In genomic region chr19:40637091-40637490, GRCm38 (mm10) we compare ENCODE assay signal across 9 mouse cellular contexts. TPM values are rescaled to one million over a fixed set of nuclear protein-coding genes. Genes with fewer than 3 reads are reported as not detected.
A peak's percentile ranks its signal among the peaks of the same experiment; 100 is the strongest.
DNase-seq lines count a peak whose midpoint lies in the region; ATAC-seq lines count a peak whose summit lies in the region.
"Had no signal": no experiment of that assay in that cellular context is flagged by ENCODE, and none has a peak within 500 bp of the region (broad histone marks: within the 10 kb centered on the region; RNA-seq: fewer than 3 reads in every experiment).

No protein-coding gene starts in this region.

- H3K27me3 ChIP-seq in lung, embryonic 16.5 days (ENCODE audit: control insufficient read depth, insufficient read depth, low read depth, low read length) = no peaks in the 10 kb centered on the region
- H3K27me3 ChIP-seq in hindbrain, embryonic 11.5 days (ENCODE audit: control insufficient read depth, insufficient read depth, low read length) = no peaks in the 10 kb centered on the region
- H3K27me3 ChIP-seq: embryonic facial prominence, embryonic 13.5 days; liver, embryonic 15.5 days had no signal

- H3K9ac ChIP-seq in lung, embryonic 16.5 days (ENCODE audit: low read length) = no peak overlapping the region
- no peak overlapping the region for H3K9ac ChIP-seq in hindbrain, embryonic 11.5 days (ENCODE audit: low read depth, low read length)
- H3K9ac ChIP-seq: embryonic facial prominence, embryonic 13.5 days; liver, embryonic 15.5 days had no signal

- no peaks in the 10 kb centered on the region for H3K36me3 ChIP-seq in lung, embryonic 16.5 days (ENCODE audit: control insufficient read depth, insufficient read depth, low read length)
- no peaks in the 10 kb centered on the region for H3K36me3 ChIP-seq in hindbrain, embryonic 11.5 days (ENCODE audit: control insufficient read depth, insufficient read depth, low read length)
- H3K36me3 ChIP-seq: embryonic facial prominence, embryonic 13.5 days; liver, embryonic 15.5 days had no signal

- peak; percentile 11 for DNase-seq in R1 (ENCODE audit: low read depth, low spot score)
- DNase-seq in kidney, adult 18-20 months = peak; percentile 42
- no peak for DNase-seq in hindbrain, embryonic 11.5 days (ENCODE audit: low spot score)
- DNase-seq in thymus, postnatal 0 days (ENCODE audit: low spot score) = no peak
- DNase-seq in right cerebral cortex, postnatal 14 days = no peak

- 32% methylated on average over 4 of the region's 4 CpGs for WGBS in lung, embryonic 16.5 days
- 75% methylated on average over 4 of the region's 4 CpGs for WGBS in hindbrain, embryonic 11.5 days

- peaks cover 3% of the 10 kb centered on the region; the same call in 1 of the 2 replicates for H3K4me1 ChIP-seq in brown adipose tissue, adult 24 weeks (ENCODE audit: control insufficient read depth, insufficient read depth, insufficient read length, low read length)
- no peaks in the 10 kb centered on the region; the same call in 1 of the 2 replicates for H3K4me1 ChIP-seq in lung, embryonic 16.5 days (replicated peaks; ENCODE audit: control insufficient read depth, insufficient read depth, low read length)
- no peaks in the 10 kb centered on the region for H3K4me1 ChIP-seq in hindbrain, embryonic 11.5 days (replicated peaks; ENCODE audit: control insufficient read depth, insufficient read depth, low read length)
- H3K4me1 ChIP-seq: embryonic facial prominence, embryonic 13.5 days had no signal

- ATAC-seq in lung, embryonic 16.5 days (ENCODE audit: low read depth) = peak; percentile 77
- no peak for ATAC-seq in hindbrain, embryonic 11.5 days (ENCODE audit: low FRiP score)

- H3K27ac ChIP-seq in brown adipose tissue, adult 24 weeks (replicated peaks; ENCODE audit: low read depth, low read length) = peak overlapping the region; percentile 96
- H3K27ac ChIP-seq in lung, embryonic 16.5 days (ENCODE audit: low read length) = peak overlapping the region; percentile 48
- H3K27ac ChIP-seq in hindbrain, embryonic 11.5 days (ENCODE audit: low read depth, low read length) = no peak overlapping the region
- H3K27ac ChIP-seq: liver, embryonic 15.5 days had no signal

- H3K4me3 ChIP-seq in brown adipose tissue, adult 24 weeks (ENCODE audit: insufficient read depth, low read depth, low read length) = no peak overlapping the region
- no peak overlapping the region for H3K4me3 ChIP-seq in lung, embryonic 16.5 days (ENCODE audit: low read length)
- no peak overlapping the region for H3K4me3 ChIP-seq in hindbrain, embryonic 11.5 days (ENCODE audit: low read depth, low read length)
- H3K4me3 ChIP-seq: embryonic facial prominence, embryonic 13.5 days; liver, embryonic 15.5 days had no signal

- H3K4me2 ChIP-seq in lung, embryonic 16.5 days (ENCODE audit: low read depth, low read length) = no peak overlapping the region
- no peak overlapping the region for H3K4me2 ChIP-seq in hindbrain, embryonic 11.5 days (replicated peaks; ENCODE audit: low read depth, low read length)
- H3K4me2 ChIP-seq: embryonic facial prominence, embryonic 13.5 days; liver, embryonic 15.5 days had no signal

- no peaks in the 10 kb centered on the region for H3K9me3 ChIP-seq in lung, embryonic 16.5 days (ENCODE audit: control insufficient read depth, low read length)
- H3K9me3 ChIP-seq in hindbrain, embryonic 11.5 days (ENCODE audit: control insufficient read depth, low read length) = no peaks in the 10 kb centered on the region
- H3K9me3 ChIP-seq: embryonic facial prominence, embryonic 13.5 days; liver, embryonic 15.5 days had no signal

RNA-seq across cellular contexts. Expression of gene Entpd1, which starts 24.9 kb away (rescaled TPM):
- polyA plus RNA-seq in brown adipose tissue, adult 24 weeks (2012; ENCODE audit: insufficient read depth, insufficient read length, missing spikeins) = 6.2 and 8.2 TPM in 2 replicates
- 16.8 and 18.6 TPM in 2 replicates for polyA plus RNA-seq in lung, embryonic 16.5 days (2015; fragmentation: Nextera tagmentation; extraction: Ambion mirVana)
- polyA plus RNA-seq in hindbrain, embryonic 11.5 days (2014; fragmentation: Nextera tagmentation; extraction: Ambion mirVana) = 8.5 and 9.4 TPM in 2 replicates
- polyA plus RNA-seq in thymus, postnatal 0 days (2015; fragmentation: Nextera tagmentation; extraction: Ambion mirVana) = 6.6 and 7.4 TPM in 2 replicates

RNA-seq across cellular contexts. Expression of gene Tctn3, which starts 25.1 kb away (rescaled TPM):
- polyA plus RNA-seq in brown adipose tissue, adult 24 weeks (2012; ENCODE audit: insufficient read depth, insufficient read length, missing spikeins) = 1.8 and 2.0 TPM in 2 replicates
- polyA plus RNA-seq in lung, embryonic 16.5 days (2015; fragmentation: Nextera tagmentation; extraction: Ambion mirVana) = 11.8 and 12.7 TPM in 2 replicates
- 12.0 and 13.2 TPM in 2 replicates for polyA plus RNA-seq in hindbrain, embryonic 11.5 days (2014; fragmentation: Nextera tagmentation; extraction: Ambion mirVana)
- polyA plus RNA-seq in thymus, postnatal 0 days (2015; fragmentation: Nextera tagmentation; extraction: Ambion mirVana) = 4.4 and 4.5 TPM in 2 replicates

RNA-seq across cellular contexts. Expression of gene Aldh18a1, which starts 48.8 kb away (rescaled TPM):
- polyA plus RNA-seq in brown adipose tissue, adult 24 weeks (2012; ENCODE audit: insufficient read depth, insufficient read length, missing spikeins) = 1.1 and 1.4 TPM in 2 replicates
- polyA plus RNA-seq in lung, embryonic 16.5 days (2015; fragmentation: Nextera tagmentation; extraction: Ambion mirVana) = 40.7 and 50.6 TPM in 2 replicates
- polyA plus RNA-seq in hindbrain, embryonic 11.5 days (2014; fragmentation: Nextera tagmentation; extraction: Ambion mirVana) = 62.7 and 70.1 TPM in 2 replicates
- polyA plus RNA-seq in thymus, postnatal 0 days (2015; fragmentation: Nextera tagmentation; extraction: Ambion mirVana) = 28.2 and 36.1 TPM in 2 replicates

Comparison
In these comparisons a context has a peak if more than half of its experiments do, and no peak if none do; other contexts are left out.
1. DNase-seq: peak in R1 (single experiment) and kidney, adult 18-20 months (single experiment); none in hindbrain, embryonic 11.5 days (single experiment), thymus, postnatal 0 days (single experiment) and right cerebral cortex, postnatal 14 days (single experiment).
2. RNA of gene Aldh18a1, which starts 48.8 kb away (polyA plus RNA-seq): 62.7 to 70.1 TPM in hindbrain, embryonic 11.5 days, 40.7 to 50.6 TPM in lung, embryonic 16.5 days and 28.2 to 36.1 TPM in thymus, postnatal 0 days; 1.1 to 1.4 TPM in brown adipose tissue, adult 24 weeks; every median in the first group is over 10 times any median in the second.